Mouse (Mus musculus) olfactory bulb, adult 2 months (tissue): ENCODE results near the gene Trpm8.

Experiments
- CTCF ChIP-seq: fragments of 200-500 bp; IDR thresholded peaks from 2 replicates; pipeline ENCODE4 v1.5.1; 2012; ENCODE audit warnings: low read depth, mild to moderate bottlenecking, low read length, moderate library complexity; ENCODE audit not compliant: insufficient read depth
- POLR2A ChIP-seq: fragments of 200-500 bp; IDR thresholded peaks from 2 replicates; pipeline ENCODE4 v1.6.1; 2012; ENCODE audit warnings: mild to moderate bottlenecking, low read depth, low read length, moderate library complexity; ENCODE audit not compliant: insufficient read depth

DNA sequence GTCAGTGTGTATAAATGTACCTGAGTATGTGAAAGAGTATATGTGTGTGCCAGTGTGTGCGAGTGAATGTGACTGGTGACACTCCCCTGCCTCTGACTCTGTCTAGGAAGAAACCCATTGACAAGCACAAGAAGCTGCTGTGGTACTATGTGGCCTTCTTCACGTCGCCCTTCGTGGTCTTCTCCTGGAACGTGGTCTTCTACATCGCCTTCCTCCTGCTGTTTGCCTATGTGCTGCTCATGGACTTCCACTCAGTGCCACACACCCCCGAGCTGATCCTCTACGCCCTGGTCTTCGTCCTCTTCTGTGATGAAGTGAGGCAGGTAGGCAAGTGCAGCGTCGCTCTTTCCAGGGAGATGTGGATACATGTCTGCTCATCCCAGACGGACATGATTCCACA is 77.6 kb downstream of the Trpm8 start:
- TF ChIP-seq CTCF (no peak), POLR2A (no peak)
